Mouse (Mus musculus): ENCODE measurements around the gene Magix.

Magix gene

DNA sequence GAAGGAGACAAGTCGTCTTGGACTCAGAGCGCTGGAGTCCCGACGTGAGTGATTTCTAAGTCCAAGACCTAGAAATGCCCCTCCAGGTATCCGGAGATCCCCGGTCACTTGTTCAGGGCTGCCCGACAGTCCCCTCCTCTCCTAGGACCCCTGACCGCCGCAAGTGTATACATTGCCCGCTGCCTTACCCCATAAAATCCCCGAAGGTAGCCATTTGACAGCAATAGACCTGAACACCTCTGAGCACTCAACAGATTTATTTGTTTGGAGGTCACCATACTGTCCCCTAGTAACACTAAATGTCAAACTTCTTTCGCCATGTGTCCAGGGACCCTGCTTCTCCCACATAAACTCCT is 1.0 kb downstream of the Magix start:
- TF ChIP-seq POU5F1 (IDR thresholded peaks at IDR 0.05; ENCODE audit: borderline replicate concordance, low read length) (no peak), NANOG (IDR thresholded peaks at IDR 0.05; ENCODE audit: borderline replicate concordance, low read length) (no peak), CTCF (conservative IDR thresholded peaks at IDR 0.05; ENCODE audit: low read length) (no peak)
- no peaks in the 10 kb centered on the region for H3K36me3 ChIP-seq (ENCODE audit: insufficient read depth, low read length)
- H3K4me3 ChIP-seq (replicated peaks; ENCODE audit: low read length) = peak overlapping the region; percentile 69
- H3K27me3 ChIP-seq (ENCODE audit: insufficient read depth, low read length) = no peaks in the 10 kb centered on the region; the same call in 1 of the 2 replicates
- peaks cover 20% of the 10 kb centered on the region for H3K4me1 ChIP-seq (replicated peaks; ENCODE audit: low read depth, low read length)
- H3K9me3 ChIP-seq (ENCODE audit: low read length) = no peaks in the 10 kb centered on the region

DNA sequence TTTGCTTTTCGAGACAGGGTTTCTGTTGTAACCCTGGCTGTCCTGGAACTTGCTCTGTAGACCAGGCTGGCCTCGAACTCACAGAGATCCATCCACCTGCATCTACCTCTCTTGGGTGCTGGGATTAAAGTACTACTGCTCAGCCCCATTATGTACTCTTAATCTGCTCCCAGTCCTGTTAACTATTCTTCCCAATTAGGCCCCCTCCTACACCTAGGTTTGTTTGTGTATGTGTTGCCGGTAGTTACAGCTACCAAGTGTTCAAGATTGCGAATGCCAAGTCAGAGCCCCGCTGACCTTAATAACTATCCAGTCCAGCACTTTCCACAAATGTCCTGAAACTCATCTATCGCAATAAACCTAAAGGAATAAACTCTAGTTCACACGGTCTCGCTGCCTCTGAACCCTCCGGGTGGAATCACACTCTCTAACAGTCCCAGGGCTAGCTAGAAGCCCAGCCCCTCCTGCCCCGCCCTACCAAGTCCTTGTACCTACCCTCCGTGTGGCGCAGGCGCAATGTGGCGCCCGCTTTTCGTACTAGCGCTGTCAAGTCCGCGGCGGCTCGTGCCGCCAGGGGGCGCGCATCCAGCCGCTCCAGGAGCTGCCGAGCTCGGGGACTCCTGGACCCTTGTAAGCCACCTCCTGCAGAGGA is 1.5 kb downstream of the Magix start:
- peak overlapping the region; percentile 69 for H3K4me3 ChIP-seq (replicated peaks; ENCODE audit: low read length)

GRCm38 (mm10) chrX:7678986-7679385 is 2.1 kb downstream of the Magix start:
- Histone ChIP-seq H3K4me1 (replicated peaks; ENCODE audit: low read depth, low read length) (peaks cover 24% of the 10 kb centered on the region), H3K36me3 (ENCODE audit: insufficient read depth, low read length) (no peaks in the 10 kb centered on the region), H3K4me3 (replicated peaks; ENCODE audit: low read length) (no peak overlapping the region), H3K27me3 (ENCODE audit: insufficient read depth, low read length) (no peaks in the 10 kb centered on the region; the same call in 1 of the 2 replicates), H3K9me3 (ENCODE audit: low read length) (no peaks in the 10 kb centered on the region)
- no peak for TF ChIP-seq CTCF (conservative IDR thresholded peaks at IDR 0.05; ENCODE audit: low read length)
- no peak for TF ChIP-seq NANOG (IDR thresholded peaks at IDR 0.05; ENCODE audit: borderline replicate concordance, low read length)
- TF ChIP-seq POU5F1 (IDR thresholded peaks at IDR 0.05; ENCODE audit: borderline replicate concordance, low read length) = no peak

More for the DNA sequence above, 1.5 kb downstream of the Magix start:
- Histone ChIP-seq H3K9me3 (ENCODE audit: low read length) (no peaks in the 10 kb centered on the region), H3K36me3 (ENCODE audit: insufficient read depth, low read length) (no peaks in the 10 kb centered on the region), H3K27me3 (ENCODE audit: insufficient read depth, low read length) (no peaks in the 10 kb centered on the region; the same call in 1 of the 2 replicates), H3K4me1 (replicated peaks; ENCODE audit: low read depth, low read length) (peaks cover 20% of the 10 kb centered on the region)
- TF ChIP-seq NANOG (IDR thresholded peaks at IDR 0.05; ENCODE audit: borderline replicate concordance, low read length) (no peak), POU5F1 (IDR thresholded peaks at IDR 0.05; ENCODE audit: borderline replicate concordance, low read length) (no peak), CTCF (conservative IDR thresholded peaks at IDR 0.05; ENCODE audit: low read length) (no peak)

- Histone ChIP-seq H3K36me3 (ENCODE audit: insufficient read depth, low read length) (no peaks in the 10 kb centered on the region), H3K4me1 (replicated peaks; ENCODE audit: low read depth, low read length) (peaks cover 44% of the 10 kb centered on the region), H3K27me3 (ENCODE audit: insufficient read depth, low read length) (no peaks in the 10 kb centered on the region), H3K4me3 (replicated peaks; ENCODE audit: low read length) (peak overlapping the region; percentile 75), H3K9me3 (ENCODE audit: low read length) (no peaks in the 10 kb centered on the region)
- no peak for TF ChIP-seq NANOG (IDR thresholded peaks at IDR 0.05; ENCODE audit: borderline replicate concordance, low read length)
- no peak for TF ChIP-seq POU5F1 (IDR thresholded peaks at IDR 0.05; ENCODE audit: borderline replicate concordance, low read length)
- no peak for TF ChIP-seq CTCF (conservative IDR thresholded peaks at IDR 0.05; ENCODE audit: low read length)
These were observed 6.1 kb downstream of the Magix start for GRCm38 (mm10) chrX:7675001-7675380.

DNA sequence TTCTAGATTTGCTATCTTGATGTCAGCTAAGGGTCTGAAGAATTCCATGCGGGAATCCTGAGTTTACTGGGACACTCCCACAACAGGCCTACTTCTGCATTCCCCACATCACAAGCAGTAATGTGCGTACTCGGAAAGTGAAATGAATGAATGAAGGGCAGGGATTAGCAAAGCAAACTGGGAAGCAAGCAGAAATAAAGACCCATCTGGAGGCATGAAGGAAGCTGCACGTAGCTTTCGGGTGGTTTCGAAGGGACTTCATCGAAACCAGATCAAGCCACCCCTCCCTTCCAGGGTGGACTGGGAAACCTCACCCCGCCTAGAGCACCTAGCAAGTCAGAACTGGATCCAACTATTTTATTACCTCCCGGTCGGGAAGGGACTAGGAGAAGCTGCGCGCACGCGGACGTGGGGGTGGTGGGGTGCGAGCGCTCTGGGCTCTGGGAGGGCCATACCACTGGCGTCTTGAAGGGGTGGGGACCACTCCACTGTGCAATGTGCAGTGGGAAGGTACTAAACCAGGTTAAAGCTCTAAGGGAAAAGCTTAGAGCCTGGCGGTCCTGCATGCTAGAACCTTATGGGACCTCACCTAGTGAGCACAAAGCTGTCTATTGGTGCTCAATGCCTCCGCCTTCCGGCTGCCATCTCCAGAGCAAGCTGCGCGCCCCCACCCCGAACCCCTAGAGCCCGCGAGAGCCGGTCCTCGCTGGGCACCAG is 6.6 kb downstream of the Magix start:
- peaks cover 1% of the 10 kb centered on the region for H3K36me3 ChIP-seq (ENCODE audit: insufficient read depth, low read length)
- H3K4me3 ChIP-seq (replicated peaks; ENCODE audit: low read length) = peak overlapping the region; percentile 75
- no peak for TF ChIP-seq POU5F1 (IDR thresholded peaks at IDR 0.05; ENCODE audit: borderline replicate concordance, low read length)
- TF ChIP-seq CTCF (conservative IDR thresholded peaks at IDR 0.05; ENCODE audit: low read length) = no peak
- TF ChIP-seq NANOG (IDR thresholded peaks at IDR 0.05; ENCODE audit: borderline replicate concordance, low read length) = no peak
- no peaks in the 10 kb centered on the region for H3K9me3 ChIP-seq (ENCODE audit: low read length)
- H3K4me1 ChIP-seq (replicated peaks; ENCODE audit: low read depth, low read length) = peaks cover 42% of the 10 kb centered on the region
- H3K27me3 ChIP-seq (ENCODE audit: insufficient read depth, low read length) = no peaks in the 10 kb centered on the region

GRCm38 (mm10) chrX:7673578-7674281 is 7.3 kb downstream of the Magix start:
- H3K36me3 ChIP-seq (ENCODE audit: insufficient read depth, low read length) = peaks cover 8% of the 10 kb centered on the region
- no peaks in the 10 kb centered on the region for H3K27me3 ChIP-seq (ENCODE audit: insufficient read depth, low read length)
- H3K4me3 ChIP-seq (replicated peaks; ENCODE audit: low read length) = peak overlapping the region; percentile 75
- H3K4me1 ChIP-seq (replicated peaks; ENCODE audit: low read depth, low read length) = peaks cover 46% of the 10 kb centered on the region
- H3K9me3 ChIP-seq (ENCODE audit: low read length) = no peaks in the 10 kb centered on the region
- TF ChIP-seq POU5F1 (IDR thresholded peaks at IDR 0.05; ENCODE audit: borderline replicate concordance, low read length) (no peak), NANOG (IDR thresholded peaks at IDR 0.05; ENCODE audit: borderline replicate concordance, low read length) (no peak), CTCF (conservative IDR thresholded peaks at IDR 0.05; ENCODE audit: low read length) (no peak)

DNA sequence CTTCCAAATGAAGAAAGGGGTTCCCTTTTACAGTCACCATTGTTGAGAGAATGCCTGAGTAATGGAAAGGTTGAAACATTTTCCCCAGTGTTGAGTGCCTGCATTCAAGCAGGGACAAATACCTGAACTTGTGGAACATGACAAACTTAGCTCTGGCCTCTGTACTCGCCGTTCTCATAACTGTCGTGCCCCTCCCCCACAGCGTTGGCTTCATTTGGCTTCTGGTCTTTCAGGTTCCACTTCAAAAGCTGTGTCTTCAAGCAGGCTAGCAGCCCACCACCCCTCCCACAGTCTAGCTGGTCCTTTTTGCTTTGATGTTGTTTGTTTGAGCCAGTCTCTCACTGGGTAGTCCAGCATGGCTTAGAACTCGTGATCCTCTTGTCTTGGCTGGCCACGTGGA is 8.3 kb downstream of the Magix start:
- H3K9me3 ChIP-seq (ENCODE audit: low read length) = no peaks in the 10 kb centered on the region
- peaks cover 14% of the 10 kb centered on the region for H3K36me3 ChIP-seq (ENCODE audit: insufficient read depth, low read length)
- peaks cover 51% of the 10 kb centered on the region for H3K4me1 ChIP-seq (replicated peaks; ENCODE audit: low read depth, low read length)
- no peaks in the 10 kb centered on the region for H3K27me3 ChIP-seq (ENCODE audit: insufficient read depth, low read length)
- TF ChIP-seq NANOG (IDR thresholded peaks at IDR 0.05; ENCODE audit: borderline replicate concordance, low read length) = no peak
- no peak for TF ChIP-seq CTCF (conservative IDR thresholded peaks at IDR 0.05; ENCODE audit: low read length)
- TF ChIP-seq POU5F1 (IDR thresholded peaks at IDR 0.05; ENCODE audit: borderline replicate concordance, low read length) = no peak
- H3K4me3 ChIP-seq (replicated peaks; ENCODE audit: low read length) = no peak overlapping the region

DNA sequence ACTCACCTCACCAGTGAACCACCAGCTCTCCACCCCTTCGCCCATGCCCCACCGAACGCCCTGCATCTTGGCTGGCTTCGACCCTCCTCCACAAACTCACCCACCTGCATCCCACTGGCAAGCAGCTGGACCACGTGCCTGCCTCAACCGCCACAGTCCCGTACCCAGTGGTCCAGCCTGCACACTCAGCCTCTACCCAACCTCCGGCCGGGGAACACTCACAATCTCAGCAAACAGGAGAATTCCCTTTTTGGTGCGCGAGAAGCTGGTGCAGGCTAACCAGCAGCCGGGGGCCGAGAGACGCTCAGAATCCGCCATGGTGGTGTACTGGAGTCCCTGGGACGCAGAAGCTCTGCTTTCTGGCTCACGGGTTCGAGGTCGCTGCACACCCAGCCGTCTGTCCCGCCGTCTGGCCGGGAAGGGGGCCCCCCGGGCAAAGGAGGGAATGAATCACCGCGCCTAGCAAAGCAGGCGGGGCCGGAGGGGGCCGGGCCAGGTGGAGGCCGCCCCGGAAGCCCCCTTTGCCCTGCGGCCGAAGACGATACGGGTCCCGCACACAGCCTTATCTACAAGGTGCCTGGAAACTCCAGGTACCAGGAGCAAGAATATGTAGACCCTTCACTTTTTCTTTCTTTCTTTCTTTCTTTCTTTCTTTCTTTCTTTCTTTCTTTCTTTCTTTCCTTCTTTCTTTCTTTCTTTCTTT is 10.0 kb downstream of the Magix start, which contains the start of gene Plp2:
Gene Plp2 (minus strand): TSS at position 470 of the 703 bp plus-strand sequence.
- Histone ChIP-seq H3K4me1 (replicated peaks; ENCODE audit: low read depth, low read length) (peaks cover 67% of the 10 kb centered on the region), H3K9me3 (ENCODE audit: low read length) (no peaks in the 10 kb centered on the region), H3K36me3 (ENCODE audit: insufficient read depth, low read length) (peaks cover 25% of the 10 kb centered on the region), H3K27me3 (ENCODE audit: insufficient read depth, low read length) (no peaks in the 10 kb centered on the region), H3K4me3 (replicated peaks; ENCODE audit: low read length) (peak within 1 kb of the TSS; percentile 86)
- no peak for TF ChIP-seq NANOG (IDR thresholded peaks at IDR 0.05; ENCODE audit: borderline replicate concordance, low read length)
- no peak for TF ChIP-seq CTCF (conservative IDR thresholded peaks at IDR 0.05; ENCODE audit: low read length)
- TF ChIP-seq POU5F1 (IDR thresholded peaks at IDR 0.05; ENCODE audit: borderline replicate concordance, low read length) = no peak
